Mouse (Mus musculus): ENCODE data around the gene Nxpe4.
"Not testable (repeated sequence)": the region's sequence is repeated elsewhere in the genome, so short reads cannot be mapped to it uniquely, and the experiment has no call there.

The Nxpe4 gene

DNA sequence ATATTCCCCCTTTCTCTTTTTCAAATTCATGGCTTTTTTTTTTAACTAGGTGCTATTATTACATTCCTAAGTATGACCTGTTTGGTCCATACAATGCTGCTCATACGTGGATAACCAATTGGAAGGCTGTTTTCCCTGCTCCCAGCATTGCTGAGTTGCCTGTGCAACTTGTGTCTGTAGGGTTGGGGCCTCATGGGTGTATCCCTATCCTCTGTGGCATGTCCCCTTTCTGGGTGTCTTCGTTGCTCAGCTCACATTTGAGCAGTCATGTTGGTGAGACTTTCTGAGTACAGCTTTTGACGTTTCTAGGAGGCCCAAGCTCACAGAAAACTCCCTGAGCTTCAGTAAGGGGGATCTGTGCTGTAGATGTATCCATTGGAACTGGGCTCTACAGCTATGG lies 242.9 kb downstream of the Nxpe4 start:
- DNase-seq (ENCODE audit: extremely low read depth, low read depth, low spot score) = no peak

- DNase-seq (ENCODE audit: extremely low read depth, low read depth, low spot score) = no peak
Observed at GRCm38 (mm10) chr9:48407549-48408327, 245.9 kb downstream of the Nxpe4 start.

- no peak for DNase-seq (ENCODE audit: extremely low read depth, low read depth, low spot score)
Observed at GRCm38 (mm10) chr9:48410217-48411035, 248.6 kb downstream of the Nxpe4 start.

DNA sequence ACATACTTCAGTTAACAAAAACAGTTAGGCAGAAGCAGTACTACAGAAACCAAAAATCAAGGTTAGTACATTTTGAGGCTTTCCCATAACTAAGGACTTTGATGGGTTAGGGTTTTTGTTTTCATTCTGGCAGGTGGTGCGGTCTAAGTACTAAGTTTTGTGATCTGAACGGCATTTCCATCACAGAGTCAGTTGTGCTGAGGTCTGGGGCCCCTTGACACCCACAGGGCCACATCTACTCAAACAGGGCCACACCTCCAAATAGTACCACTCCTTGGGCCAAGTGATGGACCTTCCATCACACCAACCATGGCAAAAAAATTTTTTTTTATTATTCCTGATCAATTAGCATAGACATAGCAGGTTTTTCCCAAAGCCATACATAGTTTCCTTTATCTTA lies 251.8 kb downstream of the Nxpe4 start:
- DNase-seq (ENCODE audit: extremely low read depth, low read depth, low spot score) = no peak

GRCm38 (mm10) chr9:48417366-48417765 lies 255.5 kb downstream of the Nxpe4 start:
- DNase-seq (ENCODE audit: extremely low read depth, low read depth, low spot score) = not testable (repeated sequence)

GRCm38 (mm10) chr9:48417994-48418393 lies 256.2 kb downstream of the Nxpe4 start:
- DNase-seq (ENCODE audit: extremely low read depth, low read depth, low spot score) = no peak

- DNase-seq (ENCODE audit: extremely low read depth, low read depth, low spot score) = no peak
Observed at GRCm38 (mm10) chr9:48418397-48418796, 256.6 kb downstream of the Nxpe4 start.

DNA sequence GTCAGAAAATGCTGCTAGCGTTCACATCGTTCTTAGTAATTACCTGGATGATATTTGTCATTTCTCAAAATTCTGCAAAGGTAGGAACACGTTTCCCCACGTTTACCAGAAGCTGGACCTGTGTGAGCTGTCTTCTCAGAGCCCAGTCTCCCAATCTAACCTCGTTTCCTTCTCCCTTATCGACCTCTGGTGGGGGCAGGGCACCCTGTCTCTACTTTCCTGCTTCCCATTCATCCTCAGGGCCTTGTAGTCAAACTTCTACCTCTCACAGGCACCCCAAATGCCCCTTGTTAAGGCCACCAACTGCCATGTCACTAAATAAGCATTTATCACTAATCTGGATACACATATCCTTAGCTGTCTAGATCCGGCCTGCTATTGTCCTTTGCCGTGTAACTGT lies 257.0 kb downstream of the Nxpe4 start:
- no peak for DNase-seq (ENCODE audit: extremely low read depth, low read depth, low spot score)

- DNase-seq (ENCODE audit: extremely low read depth, low read depth, low spot score) = no peak
Observed at GRCm38 (mm10) chr9:48420437-48420836, 258.6 kb downstream of the Nxpe4 start.

DNA sequence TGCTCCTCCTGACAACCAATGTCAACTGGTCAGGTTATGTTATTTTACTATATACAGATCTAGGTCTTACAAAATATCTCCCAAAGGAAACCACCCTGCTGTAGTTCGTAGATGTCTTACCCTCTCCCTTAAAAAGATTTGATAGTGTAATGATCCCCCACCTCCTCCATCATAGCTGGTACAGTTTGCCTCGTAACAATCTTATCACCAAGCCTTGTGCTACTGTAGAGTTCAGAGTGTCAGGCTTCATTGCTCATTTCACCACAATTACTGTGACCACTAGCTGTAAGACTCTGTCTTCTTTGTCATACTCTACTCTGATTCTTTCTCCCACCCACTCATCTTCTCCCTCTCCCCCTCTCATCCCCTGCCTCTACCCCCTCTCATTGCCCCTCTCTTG lies 259.2 kb downstream of the Nxpe4 start:
- DNase-seq (ENCODE audit: extremely low read depth, low read depth, low spot score) = no peak

DNA sequence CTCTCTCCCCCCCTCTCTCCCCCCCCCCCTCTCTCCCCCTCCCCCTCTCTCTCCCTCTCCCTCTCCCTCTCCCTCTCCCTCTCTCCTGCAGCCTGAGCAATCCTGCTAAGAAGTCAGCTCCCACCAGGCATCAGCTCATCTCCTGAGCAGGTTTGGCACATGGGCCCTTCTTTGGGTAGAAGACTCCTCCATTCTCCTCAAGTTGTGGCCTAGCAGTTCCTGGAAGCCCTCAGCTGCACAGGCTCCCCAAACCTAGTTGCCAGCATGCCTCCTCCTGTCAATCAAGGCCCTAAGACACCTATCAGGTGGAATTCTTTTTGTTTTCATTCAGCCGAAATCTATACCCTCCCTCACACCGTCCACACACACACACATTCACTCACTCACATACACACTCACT lies 259.7 kb downstream of the Nxpe4 start:
- DNase-seq (ENCODE audit: extremely low read depth, low read depth, low spot score) = no peak

DNA sequence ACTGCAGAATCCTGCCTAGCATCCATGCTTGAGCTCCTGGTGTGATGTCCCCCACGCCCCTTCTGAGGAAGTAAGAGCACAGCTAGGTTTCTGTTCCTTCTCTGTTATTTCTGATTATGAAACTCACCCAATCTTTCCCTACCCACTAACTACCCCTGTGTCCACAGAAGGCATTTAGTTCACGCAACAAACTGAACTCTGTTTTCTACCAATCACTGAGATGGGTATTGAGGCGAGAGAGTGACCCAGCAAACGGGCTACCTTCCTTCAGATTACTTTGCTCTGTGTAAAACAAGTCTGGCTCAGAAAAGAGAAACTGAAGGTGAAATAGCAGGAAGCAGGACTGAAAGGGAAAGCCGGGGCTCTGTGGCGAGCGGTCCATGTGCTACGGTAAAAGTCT lies 260.6 kb downstream of the Nxpe4 start:
- DNase-seq (ENCODE audit: extremely low read depth, low read depth, low spot score) = no peak

DNA sequence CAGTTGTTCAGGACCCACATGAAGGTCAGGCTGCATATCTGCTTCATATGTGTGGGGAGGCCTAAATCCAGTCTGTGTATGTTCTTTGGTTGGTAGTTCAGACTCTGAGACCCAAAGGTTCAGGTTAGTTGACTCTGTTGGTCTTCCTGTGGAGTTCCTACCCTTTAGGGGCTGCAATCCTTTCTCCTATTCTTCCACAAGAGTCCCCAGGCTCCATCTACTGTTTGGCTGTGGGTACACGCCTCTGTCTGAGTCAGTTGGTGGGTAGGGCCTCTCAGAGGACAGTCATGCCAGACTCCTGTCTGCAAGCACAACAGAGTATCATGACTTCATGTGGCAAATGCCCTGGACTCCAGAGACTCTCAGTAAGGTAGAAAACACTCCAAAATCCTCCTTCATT lies 261.4 kb downstream of the Nxpe4 start:
- no peak for DNase-seq (ENCODE audit: extremely low read depth, low read depth, low spot score)

- DNase-seq (ENCODE audit: extremely low read depth, low read depth, low spot score) = no peak
Observed at GRCm38 (mm10) chr9:48427176-48427575, 265.4 kb downstream of the Nxpe4 start.

DNA sequence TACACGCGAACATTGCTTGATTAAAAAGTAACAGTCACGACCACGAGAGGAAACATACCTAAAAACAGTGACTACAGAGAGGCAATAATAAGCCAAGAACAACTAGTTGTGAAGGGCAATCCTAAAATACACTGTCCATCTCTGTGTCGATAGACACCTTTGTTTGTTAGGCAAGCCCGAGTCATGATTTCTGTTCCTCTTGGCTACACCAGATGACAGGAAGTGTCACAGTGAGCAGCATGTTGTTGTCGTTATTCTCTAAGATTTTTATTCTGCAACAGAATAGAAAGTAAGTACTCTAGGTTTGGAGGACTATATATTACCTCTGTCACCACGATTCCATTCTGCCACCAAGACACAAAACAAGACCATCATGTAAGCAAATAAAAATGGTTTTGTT lies 270.6 kb downstream of the Nxpe4 start:
- DNase-seq (ENCODE audit: extremely low read depth, low read depth, low spot score) = no peak

DNA sequence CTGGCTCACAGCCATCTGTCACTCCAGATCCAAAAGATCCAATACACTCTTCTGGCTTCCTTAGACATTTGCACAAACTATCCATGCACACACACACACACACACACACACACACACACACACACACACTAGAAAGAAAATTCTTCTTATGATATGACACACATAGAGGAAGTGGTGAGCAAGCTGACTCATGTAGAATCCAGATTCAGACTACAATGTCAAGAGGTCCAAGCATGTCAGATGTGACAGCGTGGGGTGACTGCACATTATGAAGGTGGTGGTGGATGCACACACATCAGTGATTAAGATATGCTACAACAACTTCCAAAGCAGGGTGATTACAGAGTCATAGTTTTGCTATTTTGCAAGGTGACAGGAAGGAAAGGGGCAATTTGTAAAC lies 282.1 kb downstream of the Nxpe4 start:
- DNase-seq (ENCODE audit: extremely low read depth, low read depth, low spot score) = no peak

DNA sequence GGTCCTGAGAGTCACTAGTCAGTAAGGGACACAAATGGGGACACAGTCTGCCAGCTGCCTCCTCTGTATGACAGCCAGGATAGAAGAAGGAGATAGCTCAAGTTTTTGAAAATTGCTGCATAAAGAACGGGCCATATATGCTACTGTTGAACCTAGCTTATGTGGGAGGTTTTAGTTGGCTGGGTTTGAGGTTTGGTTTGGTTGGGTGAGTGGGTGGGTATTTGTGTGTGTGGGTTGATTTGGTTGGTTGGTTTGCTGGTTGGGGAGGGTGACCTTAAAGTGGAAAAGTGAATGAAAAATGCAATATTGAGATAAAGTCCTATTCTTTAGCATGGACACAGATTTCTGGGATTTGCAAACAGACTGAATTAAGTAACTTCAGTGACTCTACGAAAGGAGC lies 283.0 kb downstream of the Nxpe4 start:
- no peak for DNase-seq (ENCODE audit: extremely low read depth, low read depth, low spot score)

GRCm38 (mm10) chr9:48447783-48448209 lies 286.0 kb downstream of the Nxpe4 start:
- DNase-seq (ENCODE audit: extremely low read depth, low read depth, low spot score) = no peak
